Mouse (Mus musculus) Muller cell, postnatal 12 days (primary cell): ENCODE measurements at regions not wholly inside any gene's neighbourhood (a gene's known extent, or its start where the extent isn't known, plus 50 kb on each side); places are given as distances from the start of the nearest gene placed in this dataset.

Experiments
- DNase-seq: peaks from one replicate; pipeline ENCODE4 v3.0.0-alpha.2; 2015; ENCODE audit errors: inconsistent ontology term

DNA sequence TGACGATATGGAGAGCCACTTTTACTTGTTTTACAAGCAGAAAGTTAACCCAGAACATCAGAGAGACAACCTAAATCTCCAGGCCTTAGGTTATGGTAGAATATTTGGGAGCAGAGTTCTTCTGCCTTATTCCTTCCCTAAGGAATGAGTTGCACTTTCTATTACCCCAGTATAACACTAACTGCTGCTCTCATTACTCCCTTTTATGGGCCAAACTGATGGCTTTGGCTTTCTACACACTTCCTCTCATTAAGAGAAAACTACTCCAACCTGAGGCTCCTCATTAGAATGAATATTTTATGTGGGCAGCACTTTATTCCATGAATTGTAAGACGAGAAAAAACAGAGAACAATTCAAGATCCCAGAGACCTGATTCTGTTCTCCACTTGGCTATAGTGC is 289.0 kb upstream of the Tnc start:
- no peak for DNase-seq

DNA sequence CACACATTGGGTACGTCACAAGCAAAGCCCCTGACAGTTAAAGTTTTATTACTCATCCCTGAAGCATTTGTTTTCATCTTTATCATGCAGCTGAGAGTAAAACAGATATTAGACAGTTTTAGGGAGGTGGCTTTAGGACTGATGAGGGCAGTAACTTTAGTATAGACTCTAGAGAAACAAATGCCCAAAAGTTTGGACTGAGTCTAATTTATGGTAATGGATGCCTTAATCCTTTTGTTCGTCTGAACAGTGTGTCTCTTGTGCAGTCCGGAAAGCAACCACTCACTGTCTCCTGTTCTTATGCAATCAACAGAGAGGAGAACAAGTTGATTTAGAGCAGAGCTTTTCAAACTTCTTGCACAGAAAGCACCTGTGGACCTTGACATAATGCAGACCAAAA is 283.4 kb upstream of the Tnc start:
- no peak for DNase-seq

DNA sequence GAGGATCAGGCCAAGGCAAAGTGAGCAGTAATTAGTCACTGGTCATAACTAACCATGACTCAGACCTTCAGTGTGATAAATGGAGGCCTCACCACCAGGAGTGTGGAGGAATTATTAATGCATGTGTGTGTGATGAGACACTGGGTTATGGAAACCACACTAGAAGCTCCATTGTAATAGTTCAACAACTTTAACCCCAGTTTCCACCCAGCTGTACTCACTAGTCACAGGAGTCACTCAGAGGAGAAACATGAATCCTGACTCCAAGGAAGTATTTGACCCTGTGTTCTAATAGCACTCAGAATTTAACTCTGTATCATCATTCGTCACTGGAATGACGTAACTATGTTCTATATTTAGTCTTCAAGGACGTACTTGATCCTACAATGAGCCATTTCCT is 277.6 kb upstream of the Tnc start:
- peak; percentile 88 for DNase-seq

DNA sequence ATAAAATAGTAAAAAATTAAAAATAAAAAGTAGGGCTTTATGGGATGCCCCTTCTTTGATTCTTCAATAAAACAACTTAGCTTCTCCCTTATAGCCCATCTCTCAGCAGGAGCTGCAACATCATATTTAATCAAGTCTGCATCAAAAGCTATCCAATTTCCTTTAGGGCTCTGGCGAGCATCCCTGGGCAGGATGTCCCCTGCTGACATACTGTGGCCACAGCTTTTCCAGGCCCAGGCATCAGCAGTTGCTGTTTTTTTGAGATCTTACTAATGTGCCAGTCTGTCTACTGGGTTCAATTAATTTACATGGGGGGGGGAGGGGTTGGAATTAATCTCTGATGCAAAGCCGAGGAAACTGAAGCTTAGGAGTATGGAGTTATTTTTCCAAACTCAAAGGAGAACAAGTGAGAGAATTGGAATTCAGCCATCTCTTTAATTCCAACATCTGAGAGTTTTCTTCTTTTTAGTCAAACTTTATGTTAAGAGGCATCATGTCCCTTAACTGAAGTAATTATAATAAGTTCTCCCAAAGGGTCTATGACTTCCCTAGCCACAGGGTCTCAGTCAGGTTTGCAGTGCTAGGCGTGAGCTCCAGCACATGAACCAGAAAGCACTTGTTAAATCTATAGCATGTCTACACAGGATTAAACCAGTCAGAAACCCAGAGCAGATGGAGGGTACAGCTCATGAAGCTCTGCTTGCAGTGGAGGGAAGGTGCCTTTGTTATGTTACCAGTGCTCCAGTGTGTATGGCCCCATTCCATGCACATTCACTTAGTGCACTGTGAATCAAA is 269.9 kb upstream of the Tnc start:
- peak; percentile 31 for DNase-seq

DNA sequence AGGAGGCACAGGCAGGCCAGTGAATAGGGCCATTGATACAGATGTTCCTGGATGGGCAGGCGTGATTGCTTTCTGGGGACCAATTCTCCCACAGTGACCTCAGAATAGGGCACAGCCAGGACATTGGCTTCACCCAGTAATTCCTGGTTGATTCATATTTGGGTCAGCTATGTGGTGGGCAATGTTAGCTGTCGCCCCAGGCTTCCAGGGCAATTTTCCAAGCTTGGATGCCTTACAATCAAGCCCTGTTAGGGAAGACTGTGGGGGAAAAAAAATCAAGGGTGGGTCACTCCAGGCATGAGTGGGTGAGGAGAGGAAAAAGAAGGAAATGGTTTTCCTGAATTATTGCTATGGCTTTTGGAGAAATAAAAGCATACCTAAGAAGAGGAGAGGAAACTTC is 250.1 kb upstream of the Tnc start:
- peak; percentile 85 for DNase-seq

DNA sequence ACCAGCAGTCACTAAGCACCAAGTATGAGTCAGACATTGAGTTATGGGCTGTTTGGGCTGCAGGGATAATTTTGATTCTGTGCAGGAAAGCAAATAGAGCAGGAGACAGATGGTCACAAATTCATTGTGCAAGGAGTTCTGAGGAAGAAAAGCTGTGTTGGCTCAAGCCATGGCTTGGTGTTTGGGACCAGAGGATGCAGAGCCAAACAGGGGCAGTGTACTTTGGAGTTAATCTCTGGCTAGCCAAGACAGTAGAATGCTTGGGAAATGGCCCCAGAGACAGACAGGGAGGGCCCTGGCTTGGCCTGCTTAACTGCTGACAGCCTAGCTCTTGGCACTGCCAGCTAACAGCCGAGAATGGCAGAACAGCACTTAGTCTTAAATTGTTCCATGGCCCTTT is 235.7 kb upstream of the Tnc start:
- DNase-seq: peak; percentile 70

DNA sequence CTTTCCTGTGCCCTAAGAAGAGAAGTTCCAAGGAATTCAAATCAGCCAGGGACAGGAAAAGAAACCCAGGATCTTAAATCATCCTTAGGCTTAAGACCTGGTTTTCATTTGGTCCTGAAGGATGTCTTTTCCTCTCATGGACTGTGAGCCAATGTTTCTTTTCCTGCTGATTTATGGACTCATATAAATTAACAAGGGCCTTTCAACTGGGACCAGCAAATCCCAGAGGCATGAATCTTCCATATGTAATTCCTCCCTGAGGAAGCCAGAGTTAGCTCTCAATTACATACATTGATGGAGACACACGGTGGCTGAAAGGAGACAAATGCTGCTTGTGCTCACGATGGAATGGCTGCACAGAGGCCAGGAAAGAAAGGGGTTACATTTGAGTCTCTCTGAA is 230.2 kb upstream of the Tnc start:
- DNase-seq: no peak

DNA sequence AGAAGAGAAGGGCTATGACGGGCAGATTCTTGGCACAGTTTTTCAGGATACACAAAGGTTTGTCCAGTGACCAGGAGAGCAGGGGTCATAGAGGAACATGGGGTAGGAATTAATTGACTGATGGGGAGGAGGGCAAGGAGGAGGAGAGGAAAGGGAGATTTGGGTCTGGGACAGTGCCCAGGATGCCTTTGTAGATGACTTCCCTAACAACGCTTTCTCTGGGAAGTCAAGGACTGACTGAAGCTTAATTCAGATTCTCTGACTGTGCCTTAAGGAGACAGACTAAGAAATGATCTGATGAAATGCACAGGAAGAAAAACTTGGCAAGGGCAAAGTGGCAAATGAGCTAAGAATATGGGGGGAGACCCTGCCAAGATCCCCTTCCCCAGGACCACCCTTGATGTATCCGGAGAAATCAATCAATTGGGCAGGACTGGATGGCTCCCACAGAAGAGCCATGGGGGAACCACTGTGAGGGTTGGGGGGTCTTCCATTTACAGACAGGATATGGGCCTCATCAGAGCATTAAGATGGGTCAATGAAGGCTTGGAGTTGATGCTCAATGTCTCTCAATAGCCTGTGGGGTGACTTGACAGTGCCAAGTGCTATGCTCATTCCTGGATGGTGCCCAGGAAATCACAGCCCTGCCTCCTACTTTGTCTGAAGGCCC is 227.6 kb upstream of the Tnc start:
- DNase-seq: peak; percentile 76

DNA sequence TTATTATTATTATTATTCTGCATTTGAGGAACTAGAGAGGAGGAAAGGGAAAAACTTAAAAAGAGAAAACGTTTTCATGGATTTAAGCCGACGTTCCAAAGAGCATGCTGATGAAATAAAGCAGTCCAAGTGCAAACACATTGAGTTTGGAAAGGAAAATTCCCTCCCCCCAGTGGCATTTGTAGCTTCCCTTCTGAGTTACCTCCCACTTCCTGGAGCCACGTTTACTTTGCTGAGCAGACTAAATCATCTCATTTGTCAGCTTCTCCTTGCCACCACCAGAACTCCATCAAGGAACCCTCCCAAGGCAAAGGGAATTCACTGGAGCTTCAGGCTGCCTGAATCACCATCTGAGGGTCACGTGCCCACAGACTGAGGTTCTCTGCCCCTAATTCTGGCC is 223.0 kb upstream of the Tnc start:
- DNase-seq: no peak

DNA sequence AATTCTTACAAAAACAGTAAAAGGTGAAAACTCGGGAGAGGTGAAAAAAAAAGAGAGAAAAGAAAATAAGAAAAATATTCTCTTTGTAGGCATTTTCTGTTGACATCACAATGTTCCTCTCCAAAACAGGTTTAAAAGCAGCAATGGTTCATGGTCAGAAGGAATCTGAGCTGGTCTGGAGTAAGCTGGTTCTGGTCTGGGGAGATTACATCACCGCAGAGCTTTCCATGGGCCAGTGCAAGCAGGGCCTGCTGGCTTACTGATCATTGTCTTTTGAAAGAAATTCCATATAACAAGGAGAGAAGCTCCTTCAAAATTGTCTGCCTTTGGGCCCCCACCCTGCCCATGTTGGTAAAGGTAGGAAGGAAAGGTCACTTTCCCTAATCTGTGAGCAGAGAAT is 222.3 kb upstream of the Tnc start:
- peak; percentile 14 for DNase-seq

DNA sequence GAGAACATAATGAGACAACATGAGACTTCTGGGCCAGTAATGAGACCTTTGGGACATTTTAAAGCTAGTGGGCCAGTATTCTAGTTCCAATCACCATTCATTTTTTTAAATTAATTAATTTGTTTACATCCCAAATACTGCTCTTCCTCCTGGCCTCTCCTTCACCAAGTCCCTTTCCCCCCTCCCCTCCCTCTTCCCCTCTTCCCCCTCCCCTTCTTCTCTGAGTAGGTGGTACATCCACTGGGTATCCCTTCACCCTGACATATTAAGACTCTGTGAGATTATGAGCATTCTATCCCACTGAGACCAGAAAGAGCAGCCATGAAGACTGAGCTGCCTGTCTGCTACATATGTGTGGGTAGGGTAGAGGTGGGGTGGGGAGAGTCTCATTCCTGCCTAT is 213.7 kb upstream of the Tnc start:
- no peak for DNase-seq

DNA sequence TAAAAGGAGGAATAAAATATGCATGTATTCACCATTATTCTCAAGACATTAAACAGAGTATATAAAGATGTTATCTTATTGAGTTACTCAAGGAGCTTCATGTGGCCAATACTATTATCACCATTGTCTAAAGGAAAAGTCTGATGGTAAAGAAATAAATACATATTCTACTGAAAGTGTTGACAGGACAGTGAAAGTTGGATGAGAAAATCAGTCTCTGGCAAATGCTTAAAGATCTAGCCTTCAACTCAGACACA is 213.3 kb upstream of the Tnc start:
- no peak for DNase-seq

DNA sequence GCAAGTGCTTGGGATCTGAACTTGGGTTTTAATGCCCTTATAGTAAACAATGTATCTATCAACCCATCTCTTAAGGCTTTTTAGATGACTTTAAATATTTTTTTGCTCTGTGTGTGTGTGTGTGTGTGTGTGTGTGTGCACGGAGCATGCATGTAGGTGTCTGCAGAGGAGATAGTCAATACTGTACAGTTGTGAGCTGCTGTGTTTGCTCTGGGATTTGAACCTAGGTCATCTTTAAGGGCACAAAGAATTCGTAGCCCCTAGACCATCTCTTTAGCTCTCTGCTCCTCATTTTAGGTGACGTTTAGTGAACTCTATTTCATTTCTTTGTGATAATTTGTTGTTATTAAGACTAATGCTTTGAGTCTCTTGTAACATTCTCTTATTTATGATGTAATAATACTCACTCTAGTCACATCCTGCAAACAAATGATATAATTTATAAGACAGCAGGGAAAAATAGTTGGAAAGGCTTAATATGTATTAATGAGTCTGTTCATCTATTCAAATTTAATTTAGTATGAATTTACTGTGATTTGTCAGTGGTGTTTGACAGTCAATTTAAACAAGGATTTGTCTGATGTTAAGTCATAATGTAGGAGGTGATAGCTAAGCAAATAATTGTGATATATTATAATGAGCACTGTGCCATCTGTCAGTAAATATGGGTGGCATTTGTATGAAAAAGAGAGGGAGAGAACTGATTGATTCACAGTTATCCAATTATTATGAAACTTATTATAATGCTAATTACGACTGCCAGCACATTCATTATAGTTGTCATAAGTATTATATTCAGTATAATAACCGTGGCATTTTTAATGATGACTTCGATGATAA is 212.8 kb upstream of the Tnc start:
- no peak for DNase-seq

DNA sequence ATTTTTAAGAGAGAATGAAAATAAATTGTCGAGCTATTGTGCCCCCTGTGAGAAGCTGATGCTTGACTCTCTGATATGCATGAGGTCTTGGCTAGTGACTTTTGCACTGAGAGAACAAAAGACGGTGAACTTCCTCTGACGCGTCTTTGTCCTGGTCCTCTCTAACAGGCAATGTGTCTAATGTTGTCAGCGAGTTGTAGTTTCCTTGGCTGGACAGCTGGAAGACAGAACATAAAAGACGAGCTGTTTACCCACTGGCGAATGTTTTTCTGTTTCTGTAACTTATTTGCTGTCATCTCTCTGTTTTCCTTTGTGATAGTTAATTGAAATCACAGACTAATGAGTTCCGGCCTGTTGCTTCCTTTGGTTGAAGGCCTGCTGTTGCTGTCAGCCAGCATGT is 208.4 kb upstream of the Tnc start:
- DNase-seq: peak; percentile 55

DNA sequence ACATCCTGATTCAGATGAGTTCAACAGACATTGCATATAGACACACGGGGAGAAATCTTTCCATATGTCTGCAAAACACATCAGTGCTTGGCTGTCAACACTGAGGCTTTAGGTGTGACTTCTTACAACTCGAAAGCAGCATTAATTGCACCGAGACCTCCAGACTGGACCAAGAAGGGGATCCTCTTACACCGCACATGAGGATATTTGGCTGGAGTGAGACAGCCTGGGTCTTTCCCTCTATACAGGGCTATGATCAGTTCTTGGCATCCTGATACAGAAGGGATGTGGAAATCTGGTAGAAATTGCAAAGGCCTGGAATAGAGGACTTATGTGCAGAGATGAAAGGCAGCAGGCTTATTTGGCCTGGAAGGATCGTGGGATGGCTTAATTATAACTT is 203.9 kb upstream of the Tnc start:
- no peak for DNase-seq

DNA sequence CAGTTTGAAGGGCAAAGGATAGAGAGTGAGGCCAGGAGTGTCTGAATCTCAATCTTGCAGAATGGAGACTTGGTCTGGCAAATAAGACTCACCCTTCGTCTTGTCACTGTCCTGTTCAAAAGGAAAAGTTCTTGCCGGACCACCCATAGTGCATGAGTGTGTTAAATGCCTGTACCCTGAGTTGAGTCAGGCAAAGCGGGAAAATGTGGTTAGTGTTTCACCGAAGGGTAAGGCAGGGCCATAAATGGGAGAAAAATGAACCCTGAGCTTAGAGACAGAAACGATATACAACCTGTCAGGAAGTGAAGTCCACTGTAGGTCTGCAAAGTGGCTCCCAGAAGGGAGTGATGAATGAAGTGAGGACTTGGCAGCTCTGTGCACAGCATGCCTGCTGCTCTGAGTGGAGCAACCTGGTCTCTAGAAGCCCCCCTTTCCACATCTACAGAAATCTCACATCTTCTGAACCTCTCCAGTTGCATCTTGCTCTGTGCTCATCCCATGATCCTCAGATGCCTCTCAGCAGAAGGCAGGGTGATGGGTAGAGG is 191.5 kb upstream of the Tnc start:
- DNase-seq: no peak

DNA sequence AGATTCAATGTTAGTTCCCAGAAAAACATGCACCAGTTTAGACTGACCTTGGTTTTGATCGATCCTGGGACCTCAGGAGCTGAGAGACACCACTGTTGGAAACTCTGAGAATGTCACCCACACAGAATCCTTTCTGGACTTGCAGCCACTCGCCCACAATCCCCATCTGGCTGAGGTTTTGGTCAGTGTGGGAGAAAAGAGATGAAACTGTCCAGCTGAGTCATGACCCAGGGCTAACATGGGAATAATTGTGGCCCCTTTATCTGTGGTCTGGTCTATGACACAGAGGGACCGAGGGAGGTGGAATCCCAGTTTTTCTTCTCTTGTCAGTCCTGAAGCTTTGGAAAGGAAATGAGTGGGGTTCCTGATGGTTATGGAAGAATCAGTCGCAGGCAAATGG is 188.7 kb upstream of the Tnc start:
- DNase-seq: peak; percentile 84

DNA sequence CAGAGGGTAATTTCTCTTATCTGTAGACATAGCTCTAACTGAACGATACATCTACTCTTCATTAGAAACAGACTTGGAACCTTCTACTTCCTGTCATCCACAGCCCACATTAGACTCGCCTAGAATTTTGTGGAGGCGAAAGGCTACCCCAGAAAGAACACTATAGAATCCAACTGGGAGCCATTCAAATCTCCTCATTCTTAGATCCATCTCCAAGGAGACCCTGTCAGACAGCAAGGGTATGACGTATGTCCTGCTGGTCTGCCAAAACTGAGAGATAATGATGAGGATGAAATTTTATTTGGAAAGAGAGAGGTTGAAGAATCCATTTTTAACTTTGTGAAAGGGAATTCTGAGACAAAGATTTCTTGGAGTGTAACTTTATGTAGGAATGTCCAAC is 185.3 kb upstream of the Tnc start:
- no peak for DNase-seq

DNA sequence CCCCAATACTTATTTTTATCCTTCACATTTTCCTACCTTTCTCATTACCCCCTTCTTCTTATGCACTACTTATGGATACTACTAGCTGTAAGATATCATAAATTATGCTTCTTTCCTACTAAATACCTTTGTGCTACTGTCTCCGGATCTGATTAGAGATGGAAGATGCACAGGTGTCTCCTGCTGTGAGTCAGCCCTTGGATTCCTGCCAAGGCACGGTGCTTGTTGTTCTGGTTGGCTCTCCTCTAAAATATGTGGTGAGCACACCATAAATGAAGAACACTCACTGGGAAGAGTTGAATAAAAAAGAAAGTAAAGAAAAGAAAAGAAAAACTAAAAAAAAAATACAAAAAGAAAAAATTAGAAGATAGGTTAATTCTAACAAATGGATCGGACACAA is 181.5 kb upstream of the Tnc start:
- DNase-seq: no peak

DNA sequence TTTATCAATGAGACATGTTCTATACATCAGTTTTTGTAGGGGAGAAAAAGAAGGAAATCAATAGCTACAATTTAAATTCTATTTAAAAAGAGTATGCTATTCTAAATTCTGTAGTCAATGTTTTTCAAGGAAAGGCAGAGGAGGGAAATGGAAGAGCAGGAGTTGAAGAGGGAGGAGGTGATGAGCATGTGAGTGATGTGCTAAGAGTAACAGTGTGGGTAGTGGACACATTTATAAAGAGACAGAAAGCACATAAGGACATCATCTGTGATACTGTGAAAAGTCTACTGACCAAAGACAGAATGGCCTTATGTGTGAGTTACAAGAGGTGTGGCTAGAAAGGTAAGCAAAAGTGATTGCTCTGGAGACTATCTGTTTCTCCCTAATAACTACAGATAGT is 179.8 kb upstream of the Tnc start:
- no peak for DNase-seq

DNA sequence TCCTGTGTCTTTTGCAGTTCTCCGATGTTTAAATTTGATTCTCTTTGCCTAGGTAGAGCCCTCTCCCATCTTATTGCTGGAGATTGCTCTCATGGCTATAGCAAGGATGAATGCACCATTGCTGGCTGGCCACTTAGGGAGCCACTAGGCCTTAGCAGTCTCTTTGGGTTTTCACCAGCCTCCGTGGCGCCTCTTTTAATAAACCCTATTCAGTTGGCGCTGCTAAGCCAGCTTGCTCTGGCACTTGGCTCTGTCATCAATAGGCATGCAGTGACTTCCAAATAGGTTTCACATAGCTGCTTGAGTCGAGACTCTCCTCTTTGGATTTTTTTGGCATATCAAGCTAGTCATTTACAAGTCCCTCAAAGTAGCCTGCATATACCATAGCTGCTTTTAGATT is 178.1 kb upstream of the Tnc start:
- DNase-seq: no peak

DNA sequence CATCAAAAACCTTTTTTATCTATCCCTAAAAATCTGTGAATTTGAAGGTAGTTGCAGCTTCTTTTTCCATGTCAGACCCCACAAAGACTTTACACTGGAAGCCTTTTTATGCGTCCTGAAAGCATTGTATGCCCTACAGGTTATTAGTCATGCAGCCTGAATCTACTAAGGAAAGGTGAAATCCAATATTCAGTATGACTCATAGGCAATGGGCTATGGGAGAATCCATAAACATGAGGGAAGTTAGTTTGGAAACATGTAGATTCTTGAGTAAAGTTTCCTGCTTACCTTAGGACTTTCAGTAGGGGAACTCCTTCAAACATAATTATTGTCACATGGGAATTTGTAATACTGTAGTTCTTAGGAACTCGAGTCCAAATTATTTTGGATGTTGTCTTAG is 173.0 kb upstream of the Tnc start:
- no peak for DNase-seq
